Mouse (Mus musculus) thymus, adult 2 months (tissue): ENCODE results near the gene Hc. TPM values are rescaled to one million over a fixed set of nuclear protein-coding genes. Genes with fewer than 3 reads are reported as not detected.
A peak's percentile ranks its signal among the peaks of the same experiment; 100 is the strongest.

Experiments used
- DNase-seq: peaks from one replicate; pipeline ENCODE4 v3.0.0; 2021
- H3K27ac ChIP-seq: fragments of 200-500 bp; 2 replicates; pipeline ENCODE4 v1.5.1; 2012; ENCODE audit warnings: low read length, control low read depth; ENCODE audit not compliant: control insufficient read depth, insufficient read depth
- H3K27me3 ChIP-seq: fragments of 200-500 bp; 2 replicates; pipeline ENCODE4 v1.6.1; 2012; ENCODE audit warnings: mild to moderate bottlenecking, low read length, moderate library complexity, mixed read lengths; ENCODE audit not compliant: control insufficient read depth, insufficient read depth
- H3K36me3 ChIP-seq: fragments of 200-500 bp; 2 replicates; pipeline ENCODE4 v1.6.1; 2012; ENCODE audit warnings: mild to moderate bottlenecking, low read length, moderate library complexity; ENCODE audit not compliant: control insufficient read depth, insufficient read depth
- H3K4me1 ChIP-seq: fragments of 200-500 bp; replicated peaks from 2 replicates; pipeline ENCODE4 v1.6.1; 2012; ENCODE audit warnings: low read length; ENCODE audit not compliant: control insufficient read depth, insufficient read depth
- H3K4me3 ChIP-seq: fragments of 200-500 bp; 2 replicates; pipeline ENCODE4 v1.5.1; 2012; ENCODE audit warnings: mild to moderate bottlenecking, low read length, control low read depth, moderate library complexity; ENCODE audit not compliant: control insufficient read depth, insufficient read depth
- CTCF ChIP-seq: fragments of 200-500 bp; IDR thresholded peaks from 2 replicates; pipeline ENCODE4 v1.5.1; 2012; ENCODE audit warnings: mild to moderate bottlenecking, control low read depth, low read length, moderate library complexity, borderline replicate concordance; ENCODE audit not compliant: control insufficient read depth, poor library complexity, insufficient read depth; ENCODE audit errors: extremely low read depth
- POLR2A ChIP-seq: fragments of 200-500 bp; IDR thresholded peaks from 2 replicates; pipeline ENCODE4 v1.6.1; 2012; ENCODE audit warnings: mild to moderate bottlenecking, low read length, control low read depth, moderate library complexity; ENCODE audit not compliant: control insufficient read depth, poor library complexity, insufficient read depth; ENCODE audit errors: extremely low read depth
- WGBS: fragments of 180-500 bp; shearing (Covaris S2); methylation state at CpG from one replicate; pipeline ENCODE4 v1.1.7; 2018; 5-methylcytosine and 5-hydroxymethylcytosine counted together
- polyA plus RNA-seq: library from polyadenylated mRNA; depleted of rRNA; stranded (reverse); fragments of >200 nt; gene quantifications from 2 replicates; pipeline ENCODE4 v1.2.3, GENCODE M21; 2012

The Hc gene
- polyA plus RNA-seq, 1 experiment, result 0.15 TPM

DNA sequence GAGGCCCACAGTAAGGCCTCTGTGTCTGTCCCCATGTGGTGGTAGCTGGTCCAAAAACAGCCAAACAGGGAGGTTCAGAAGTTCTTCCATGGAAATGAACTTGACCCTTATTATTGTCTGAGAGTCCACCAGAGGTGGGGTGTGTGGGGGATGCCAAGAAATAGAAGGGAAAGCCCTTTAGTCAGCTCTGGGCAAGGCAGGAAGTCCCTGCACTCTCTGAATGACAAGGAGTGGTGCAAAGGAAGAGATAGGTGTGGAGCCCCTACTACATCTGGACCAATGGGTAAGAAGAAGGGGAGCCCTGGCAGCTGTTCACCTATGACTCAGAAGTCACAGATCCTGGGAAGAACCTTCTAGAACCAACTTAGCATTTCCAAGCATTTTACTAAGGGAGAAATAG, 106.9 kb downstream of the Hc start:
- Histone ChIP-seq H3K4me1 (peaks cover 54% of the 10 kb centered on the region), H3K27ac (no peak overlapping the region), H3K36me3 (no peaks in the 10 kb centered on the region), H3K4me3 (no peak overlapping the region), H3K27me3 (no peaks in the 10 kb centered on the region)
- no peak for DNase-seq
- TF ChIP-seq CTCF (no peak), POLR2A (no peak)

DNA sequence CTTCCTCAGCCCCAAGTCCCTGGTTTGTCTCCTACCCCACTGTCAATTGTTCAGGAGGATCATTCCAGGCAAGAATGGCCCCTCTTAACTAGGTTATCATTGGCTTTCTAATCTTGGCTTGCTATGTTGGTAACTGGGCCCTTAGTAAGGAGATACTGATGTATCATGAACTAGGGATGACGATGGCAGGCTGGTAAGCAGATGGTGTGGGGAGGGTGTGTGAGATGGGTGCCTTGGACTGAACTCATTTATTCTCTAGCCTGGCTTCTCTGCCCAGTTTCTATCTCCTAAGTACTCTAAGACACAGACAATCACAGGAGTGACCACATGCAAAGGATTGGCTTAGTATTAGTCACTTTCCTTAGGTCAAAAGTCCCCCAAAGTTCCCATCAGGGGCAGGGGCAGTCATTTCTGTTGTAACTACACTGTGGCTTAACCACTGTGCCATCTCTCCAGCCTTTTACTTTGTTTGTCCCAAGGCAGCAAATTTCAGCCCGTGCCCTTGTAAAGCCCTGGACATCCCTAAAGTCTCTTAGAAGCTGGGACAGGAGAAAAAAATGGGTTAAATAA, 107.6 kb downstream of the Hc start:
- WGBS, result 91% methylated on average over 2 of the region's 2 CpGs
- Histone ChIP-seq H3K36me3 (no peaks in the 10 kb centered on the region), H3K27me3 (no peaks in the 10 kb centered on the region), H3K27ac (peak overlapping the region; percentile 21; the same call in 1 of the 2 replicates), H3K4me1 (peaks cover 47% of the 10 kb centered on the region), H3K4me3 (no peak overlapping the region)
- no peak for DNase-seq
- no peak for TF ChIP-seq POLR2A
- no peak for TF ChIP-seq CTCF

DNA sequence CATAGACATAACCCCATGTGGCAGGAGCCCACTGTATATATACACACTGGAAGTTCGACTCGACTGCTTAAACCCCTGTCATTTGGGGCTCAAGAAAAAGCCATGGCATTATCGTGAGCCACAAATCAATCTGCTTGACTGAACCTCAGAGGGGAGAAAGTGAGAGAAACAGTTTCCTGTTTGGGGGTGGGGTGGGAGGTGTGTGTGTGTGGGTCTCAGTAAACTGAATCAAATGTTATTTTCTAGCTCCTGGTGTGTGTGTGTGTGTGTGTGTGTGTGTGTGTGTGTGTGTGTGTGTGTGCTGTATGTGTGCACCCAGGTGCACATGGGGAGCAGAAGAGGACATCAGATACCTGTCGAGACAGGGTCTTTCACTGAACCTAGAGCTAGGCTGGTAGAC, 108.2 kb downstream of the Hc start:
- H3K4me1 ChIP-seq, result peaks cover 41% of the 10 kb centered on the region
- H3K4me3 ChIP-seq, result no peak overlapping the region
- no peaks in the 10 kb centered on the region for H3K27me3 ChIP-seq
- peak; percentile 42 for DNase-seq
- H3K27ac ChIP-seq, result peak overlapping the region; percentile 21; the same call in 1 of the 2 replicates
- H3K36me3 ChIP-seq, result no peaks in the 10 kb centered on the region
- WGBS, result 19% methylated on average over 4 of the region's 4 CpGs
- no peak for TF ChIP-seq POLR2A

DNA sequence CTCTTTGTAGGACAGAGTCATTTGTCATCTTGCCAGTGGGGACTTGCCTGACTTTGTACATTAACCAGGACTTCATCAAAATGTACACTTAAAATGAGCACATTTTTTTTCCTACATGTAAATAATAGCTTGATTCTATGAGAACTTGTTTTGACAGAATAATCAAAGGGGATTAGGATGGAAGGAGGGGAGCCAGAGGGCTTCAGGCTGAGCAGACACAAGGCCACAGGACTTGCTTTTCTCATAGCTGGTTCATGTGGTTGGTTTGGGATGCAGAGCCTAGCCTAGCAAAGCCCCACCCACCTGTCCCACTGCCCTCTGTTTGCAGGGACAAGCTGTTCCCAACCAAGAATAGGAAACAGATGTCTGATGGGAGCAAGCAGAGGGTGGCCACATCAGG, 109.8 kb downstream of the Hc start:
- DNase-seq, result no peak
- no peak overlapping the region for H3K4me3 ChIP-seq
- no peak overlapping the region for H3K27ac ChIP-seq
- H3K4me1 ChIP-seq, result peaks cover 30% of the 10 kb centered on the region
- H3K36me3 ChIP-seq, result no peaks in the 10 kb centered on the region
- H3K27me3 ChIP-seq, result no peaks in the 10 kb centered on the region
- TF ChIP-seq CTCF (no peak), POLR2A (no peak)

DNA sequence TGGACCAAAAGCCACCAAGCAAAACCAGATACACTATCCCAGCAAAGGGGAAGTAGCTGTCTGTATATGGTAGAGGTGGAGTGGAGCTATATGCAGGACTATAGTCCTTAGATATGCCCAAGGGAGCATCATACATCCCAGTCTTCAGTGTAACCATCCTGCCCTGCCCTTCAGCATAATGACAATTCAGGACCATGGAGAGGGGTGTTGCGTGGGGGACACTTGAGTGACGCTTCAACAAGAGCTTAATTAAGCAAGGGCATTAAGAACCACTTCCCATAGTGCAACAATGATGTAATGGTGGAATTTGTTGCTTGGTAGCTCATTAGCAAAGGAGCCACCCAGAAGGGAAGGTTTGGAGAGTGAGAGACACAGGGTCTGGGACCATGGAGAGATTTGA, 112.6 kb downstream of the Hc start:
- DNase-seq, result no peak
- 85% methylated on average over 2 of the region's 2 CpGs for WGBS
- H3K27me3 ChIP-seq, result no peaks in the 10 kb centered on the region
- H3K4me1 ChIP-seq, result peaks cover 36% of the 10 kb centered on the region
- TF ChIP-seq CTCF (no peak), POLR2A (no peak)
- no peak overlapping the region for H3K27ac ChIP-seq
- no peak overlapping the region for H3K4me3 ChIP-seq
- no peaks in the 10 kb centered on the region for H3K36me3 ChIP-seq

DNA sequence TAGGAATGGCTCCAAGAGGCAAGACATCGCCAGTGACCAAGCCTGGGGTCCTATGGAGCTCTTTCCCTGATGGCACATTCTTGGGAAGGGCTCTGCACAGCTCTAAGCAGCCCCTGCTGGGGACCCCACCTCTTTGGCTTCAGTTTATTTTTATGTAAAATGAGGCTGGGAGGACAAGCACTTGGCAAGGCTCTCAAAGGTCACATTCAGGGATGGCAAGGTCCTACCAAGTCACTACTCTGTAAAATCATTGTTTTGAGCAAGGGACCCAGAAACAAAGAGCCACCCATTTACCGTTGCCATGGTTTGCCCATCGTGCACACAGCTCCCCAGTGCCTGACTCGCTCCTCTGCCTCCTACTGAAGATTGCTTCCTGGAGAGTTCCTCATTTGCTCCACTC, 115.2 kb downstream of the Hc start:
- no peak overlapping the region for H3K27ac ChIP-seq
- DNase-seq, result no peak
- TF ChIP-seq CTCF (no peak), POLR2A (no peak)
- WGBS, result 56% methylated on average over 4 of the region's 4 CpGs
- no peaks in the 10 kb centered on the region for H3K36me3 ChIP-seq
- H3K27me3 ChIP-seq, result no peaks in the 10 kb centered on the region
- no peak overlapping the region for H3K4me3 ChIP-seq
- peaks cover 40% of the 10 kb centered on the region for H3K4me1 ChIP-seq

DNA sequence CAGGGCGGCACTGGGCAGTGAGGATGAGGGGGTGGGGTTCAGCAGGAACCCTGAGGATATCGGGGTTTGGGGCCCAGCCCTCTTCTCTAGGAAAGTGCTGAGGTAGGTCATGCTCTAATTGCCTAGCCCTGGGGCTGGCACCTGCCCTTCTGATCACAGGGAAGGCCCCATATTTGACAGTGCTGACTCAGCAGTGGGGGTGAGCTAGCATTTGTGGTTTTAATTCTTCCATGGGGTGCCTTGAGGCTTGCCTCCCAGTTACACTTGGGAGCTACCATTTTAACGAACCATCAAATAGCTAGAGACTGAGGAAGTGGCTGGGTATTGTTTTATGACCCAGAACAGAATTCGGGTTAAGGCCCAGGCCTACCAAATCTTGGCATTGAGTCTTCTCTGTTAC, 115.7 kb downstream of the Hc start:
- H3K27me3 ChIP-seq, result no peaks in the 10 kb centered on the region
- H3K4me3 ChIP-seq, result no peak overlapping the region
- no peaks in the 10 kb centered on the region for H3K36me3 ChIP-seq
- peaks cover 40% of the 10 kb centered on the region for H3K4me1 ChIP-seq
- no peak for TF ChIP-seq CTCF
- TF ChIP-seq POLR2A, result no peak
- DNase-seq, result no peak
- 53% methylated on average over 4 of the region's 4 CpGs for WGBS
- H3K27ac ChIP-seq, result no peak overlapping the region
